Mouse (Mus musculus) E14TG2a.4 (cell line): ENCODE measurements around the gene Zbtb3.

ENCODE experiments used
- H3K27me3 ChIP-seq: 2 replicates; pipeline ENCODE4 v1.6.1; 2014; ENCODE audit warnings: low read length, control low read depth; ENCODE audit not compliant: insufficient read depth
- H3K36me3 ChIP-seq: 2 replicates; pipeline ENCODE4 v1.6.1; 2014; ENCODE audit warnings: low read length, control low read depth; ENCODE audit not compliant: insufficient read depth
- H3K4me1 ChIP-seq: replicated peaks from 2 replicates; pipeline ENCODE4 v1.6.1; 2014; ENCODE audit warnings: low read depth, low read length, control low read depth
- H3K4me3 ChIP-seq: replicated peaks from 2 replicates; pipeline ENCODE4 v1.5.1; 2014; ENCODE audit warnings: mild to moderate bottlenecking, low read length
- H3K9me3 ChIP-seq: 2 replicates; pipeline ENCODE4 v1.6.1; 2014; ENCODE audit warnings: low read length, control low read depth
- CTCF ChIP-seq: conservative IDR thresholded peaks from 2 replicates; pipeline ENCODE4 v1.5.1; 2014; ENCODE audit warnings: low read length
- NANOG ChIP-seq: IDR thresholded peaks from 2 replicates; pipeline ENCODE4 v1.6.1; 2014; ENCODE audit warnings: borderline replicate concordance, low read length, mixed read lengths
- POU5F1 ChIP-seq: IDR thresholded peaks from 2 replicates; pipeline ENCODE4 v1.6.1; 2014; ENCODE audit warnings: low read length, borderline replicate concordance

Gene Zbtb3

GRCm38 (mm10) chr19:8842961-8843360 lies 40.6 kb downstream of the Zbtb3 start:
- Histone ChIP-seq H3K9me3 (no peaks in the 10 kb centered on the region), H3K4me1 (peaks cover 52% of the 10 kb centered on the region), H3K4me3 (no peak overlapping the region), H3K27me3 (no peaks in the 10 kb centered on the region), H3K36me3 (peaks cover 65% of the 10 kb centered on the region)
- TF ChIP-seq CTCF (no peak), POU5F1 (no peak), NANOG (no peak)

- Histone ChIP-seq H3K9me3 (no peaks in the 10 kb centered on the region), H3K4me1 (peaks cover 52% of the 10 kb centered on the region), H3K36me3 (peaks cover 73% of the 10 kb centered on the region), H3K4me3 (no peak overlapping the region), H3K27me3 (no peaks in the 10 kb centered on the region)
- TF ChIP-seq CTCF (peak; percentile 93), POU5F1 (no peak)
Measured at GRCm38 (mm10) chr19:8844371-8845129, 42.2 kb downstream of the Zbtb3 start.

GRCm38 (mm10) chr19:8848356-8848755 lies 46.0 kb downstream of the Zbtb3 start:
- no peak overlapping the region for H3K4me3 ChIP-seq
- H3K36me3 ChIP-seq, result peaks cover 51% of the 10 kb centered on the region
- H3K4me1 ChIP-seq, result peaks cover 61% of the 10 kb centered on the region
- H3K9me3 ChIP-seq, result no peaks in the 10 kb centered on the region
- no peak for TF ChIP-seq CTCF
- H3K27me3 ChIP-seq, result no peaks in the 10 kb centered on the region

GRCm38 (mm10) chr19:8850402-8850901 lies 48.1 kb downstream of the Zbtb3 start, which contains the start of gene Lrrn4cl:
Lrrn4cl (plus strand) TSS chr19:8850768.
- H3K4me3 ChIP-seq, result peak within 1 kb of the TSS; percentile 76
- H3K4me1 ChIP-seq, result peaks cover 61% of the 10 kb centered on the region
- peaks cover 33% of the 10 kb centered on the region for H3K36me3 ChIP-seq
- TF ChIP-seq CTCF, result no peak
- H3K27me3 ChIP-seq, result no peaks in the 10 kb centered on the region
- H3K9me3 ChIP-seq, result no peaks in the 10 kb centered on the region

DNA sequence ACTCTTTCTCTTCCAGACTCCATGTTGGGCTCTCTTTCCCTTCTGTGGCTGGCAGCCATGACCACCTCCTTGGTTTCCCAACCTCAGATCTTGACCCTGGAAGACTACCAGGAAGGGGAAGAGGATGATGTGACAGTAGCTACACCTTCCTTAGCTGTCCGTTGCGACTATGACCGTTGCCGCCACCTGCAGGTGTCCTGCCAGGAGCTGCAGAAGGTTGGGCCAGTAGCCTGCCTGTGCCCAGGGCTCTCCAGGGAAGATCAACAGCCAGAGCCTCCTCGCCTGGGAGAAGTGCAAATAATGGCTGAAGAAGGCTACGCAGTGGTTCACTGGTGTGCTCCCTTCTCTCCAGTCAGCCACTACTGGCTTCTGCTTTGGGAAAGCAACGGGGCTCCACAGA lies 49.3 kb downstream of the Zbtb3 start:
- peak overlapping the region; percentile 76 for H3K4me3 ChIP-seq
- H3K36me3 ChIP-seq, result peaks cover 22% of the 10 kb centered on the region
- H3K27me3 ChIP-seq, result no peaks in the 10 kb centered on the region
- peaks cover 58% of the 10 kb centered on the region for H3K4me1 ChIP-seq
- no peaks in the 10 kb centered on the region for H3K9me3 ChIP-seq
- TF ChIP-seq CTCF, result peak; percentile 10; the same call in 1 of the 2 replicates
- no peak for TF ChIP-seq POU5F1

GRCm38 (mm10) chr19:8852236-8852928 lies 50.0 kb downstream of the Zbtb3 start:
- H3K36me3 ChIP-seq, result peaks cover 14% of the 10 kb centered on the region
- H3K4me1 ChIP-seq, result peaks cover 50% of the 10 kb centered on the region
- H3K4me3 ChIP-seq, result peak overlapping the region; percentile 76
- no peaks in the 10 kb centered on the region for H3K9me3 ChIP-seq
- no peaks in the 10 kb centered on the region for H3K27me3 ChIP-seq
- TF ChIP-seq POU5F1 (no peak), NANOG (no peak), CTCF (no peak)

GRCm38 (mm10) chr19:8853117-8853516 lies 50.8 kb downstream of the Zbtb3 start:
- no peaks in the 10 kb centered on the region for H3K9me3 ChIP-seq
- peaks cover 8% of the 10 kb centered on the region for H3K36me3 ChIP-seq
- no peak overlapping the region for H3K4me3 ChIP-seq
- H3K4me1 ChIP-seq, result peaks cover 43% of the 10 kb centered on the region
- TF ChIP-seq POU5F1 (no peak), CTCF (no peak), NANOG (no peak)
- H3K27me3 ChIP-seq, result no peaks in the 10 kb centered on the region
